Mouse (Mus musculus) lung, postnatal 25 days (tissue): ENCODE measurements around the gene Klhdc4.

Source experiments
- DNase-seq: peaks from one replicate; pipeline ENCODE4 v3.0.0; 2022; ENCODE audit warnings: low spot score

The Klhdc4 gene

DNA sequence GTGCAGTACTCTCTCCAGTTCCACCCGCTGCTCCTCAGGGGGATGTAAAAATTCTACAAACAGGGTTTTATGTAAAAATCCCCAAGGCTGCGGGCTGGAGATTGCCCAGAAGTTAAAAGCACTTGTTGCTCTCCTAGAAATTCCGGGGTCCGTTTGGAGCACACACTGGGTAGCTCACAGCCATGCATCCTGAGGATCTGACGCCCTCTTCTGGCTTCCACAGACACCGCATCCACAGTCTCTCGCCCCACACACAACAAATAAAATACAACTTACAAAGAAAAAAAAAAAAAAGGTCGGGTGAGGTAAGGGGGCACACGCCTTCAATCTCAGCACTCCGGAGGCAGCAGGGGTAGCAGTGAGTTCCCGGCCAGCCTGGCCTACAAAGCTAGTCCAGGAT, 21.3 kb downstream of the Klhdc4 start:
- DNase-seq = no peak

DNA sequence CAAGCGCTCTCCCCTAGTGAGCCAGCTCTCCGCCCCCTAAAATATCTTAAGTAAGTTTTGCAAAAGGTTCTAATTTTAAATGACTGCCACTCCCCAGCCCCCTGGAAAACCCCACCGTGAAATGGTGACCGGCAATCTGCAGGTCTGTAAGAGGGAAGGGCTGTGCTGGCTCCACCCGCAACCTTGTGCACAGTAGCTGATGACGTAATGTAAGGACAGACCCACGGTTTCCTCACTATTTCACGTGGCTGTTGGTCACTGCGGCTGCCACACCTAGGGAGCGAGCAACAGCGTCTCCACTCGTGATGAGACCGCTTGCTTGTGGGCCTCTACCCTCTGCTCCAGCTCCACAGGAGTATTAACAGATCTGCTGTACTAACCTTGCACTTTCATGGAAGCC, 23.2 kb downstream of the Klhdc4 start:
- DNase-seq = peak; percentile 16

DNA sequence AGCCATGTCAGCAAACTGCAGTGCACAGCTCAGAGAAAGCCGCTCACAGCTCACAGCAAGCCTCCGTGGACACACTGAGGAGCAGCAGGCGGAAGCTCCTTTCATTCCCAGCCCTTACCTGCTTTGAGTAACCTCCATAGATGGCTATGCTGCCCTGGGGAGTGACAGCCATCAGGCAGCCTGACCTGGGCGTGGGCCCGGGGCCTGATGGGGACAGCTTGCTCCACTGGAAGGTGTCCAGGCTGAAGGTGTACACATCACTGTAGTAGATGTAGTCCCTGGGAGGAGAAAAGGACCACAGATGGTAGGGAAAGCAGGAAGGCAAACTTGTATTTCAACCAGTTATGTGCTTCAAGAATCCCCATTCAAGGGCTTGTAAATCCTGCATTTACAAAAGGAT, 24.5 kb downstream of the Klhdc4 start:
- DNase-seq = no peak

DNA sequence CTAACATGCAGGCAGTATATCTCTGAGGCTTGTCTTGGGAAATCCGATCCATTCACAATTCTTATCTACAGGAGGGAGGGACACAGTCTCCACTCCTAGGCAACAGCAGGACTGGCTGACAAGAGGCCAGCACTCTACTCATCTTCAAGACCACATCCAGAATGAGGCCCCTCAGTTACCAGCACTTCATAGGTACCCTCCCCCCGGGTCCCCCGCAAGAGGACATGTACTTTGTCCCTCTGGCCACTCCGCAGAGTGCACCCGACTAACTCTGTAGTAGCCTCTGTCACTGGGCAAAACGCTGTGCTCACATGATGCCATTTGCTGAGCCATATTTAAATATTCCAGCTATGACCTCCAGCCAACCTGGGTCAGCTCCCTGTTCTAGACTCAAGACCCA, 31.0 kb downstream of the Klhdc4 start:
- DNase-seq = no peak

DNA sequence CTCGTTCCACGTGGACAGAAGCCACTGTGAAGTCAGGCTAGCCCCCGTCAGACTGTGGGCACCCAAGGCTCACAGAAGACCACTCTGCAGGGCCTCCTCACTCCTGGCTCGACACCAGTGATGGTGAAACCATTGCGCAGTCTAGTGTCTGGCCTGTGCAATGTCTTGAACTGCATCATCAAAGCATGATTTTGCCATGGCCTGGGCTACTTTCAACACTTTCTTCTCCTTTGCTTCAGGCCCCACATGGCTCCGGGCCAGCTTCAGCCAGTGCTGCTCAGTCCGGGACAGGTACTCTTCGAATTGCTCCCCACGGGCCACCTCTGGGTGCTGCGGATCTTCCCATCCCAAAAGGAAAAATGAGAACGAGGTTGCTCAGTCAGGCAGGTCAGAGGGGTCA, 33.0 kb downstream of the Klhdc4 start:
- DNase-seq = peak; percentile 15

DNA sequence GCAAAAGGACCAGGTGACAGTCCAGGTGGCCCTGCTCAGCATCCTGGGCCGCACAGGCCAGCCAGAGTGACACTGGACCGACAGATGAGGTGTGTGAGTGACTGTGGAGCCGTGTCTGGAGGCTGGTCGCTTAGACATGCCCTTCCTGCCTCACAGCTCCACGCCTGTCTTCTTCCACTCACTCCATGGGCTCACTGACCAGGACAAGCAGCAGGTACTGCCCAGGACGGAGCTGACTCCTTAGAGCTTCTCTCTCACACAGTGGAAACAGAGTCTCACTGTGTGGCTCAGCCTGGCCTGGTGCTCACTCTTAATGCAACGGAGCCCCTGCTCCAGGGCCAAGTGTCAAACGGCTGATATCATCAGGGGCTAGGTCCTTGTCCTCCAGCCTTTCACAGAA, 33.9 kb downstream of the Klhdc4 start:
- DNase-seq = no peak

DNA sequence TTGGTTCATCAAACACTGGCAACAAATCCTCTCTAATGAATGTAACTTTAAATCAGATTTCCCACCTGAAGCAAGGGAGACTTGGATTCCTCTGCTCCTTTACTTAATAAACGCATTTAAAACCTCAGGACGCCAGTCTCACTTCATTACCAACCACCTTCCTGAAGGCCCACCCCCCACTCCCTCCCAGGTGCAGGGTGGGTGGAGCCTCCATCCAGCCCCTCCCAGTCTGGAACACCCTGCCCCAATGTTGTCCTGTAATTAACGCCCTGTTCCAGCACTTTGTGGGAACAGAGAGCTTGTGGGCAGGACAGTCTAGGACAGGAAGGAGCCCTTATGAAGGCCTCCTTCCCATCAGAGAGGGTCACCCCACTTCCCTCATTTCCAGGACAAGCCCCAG, 35.2 kb downstream of the Klhdc4 start:
- no peak for DNase-seq

DNA sequence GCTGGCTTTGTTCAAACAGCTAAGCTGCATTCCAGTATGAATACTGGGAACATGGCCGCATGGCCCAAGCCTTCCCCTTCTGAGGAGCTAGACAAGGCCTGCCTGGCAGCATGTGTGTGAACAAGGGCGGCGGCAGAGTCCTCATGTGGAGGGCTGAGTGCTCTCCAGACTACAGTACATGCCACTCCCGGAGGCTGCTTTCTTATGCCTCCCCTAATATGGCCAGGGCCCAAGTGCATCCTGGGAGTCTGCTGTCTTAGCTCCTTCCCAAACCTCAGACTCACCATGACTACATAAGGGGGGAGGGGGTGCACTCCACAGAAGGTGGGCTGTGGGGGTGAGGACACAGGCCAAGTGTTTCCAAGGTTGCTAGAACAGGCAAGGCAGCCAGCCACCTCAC, 36.7 kb downstream of the Klhdc4 start:
- DNase-seq = peak; percentile 72

DNA sequence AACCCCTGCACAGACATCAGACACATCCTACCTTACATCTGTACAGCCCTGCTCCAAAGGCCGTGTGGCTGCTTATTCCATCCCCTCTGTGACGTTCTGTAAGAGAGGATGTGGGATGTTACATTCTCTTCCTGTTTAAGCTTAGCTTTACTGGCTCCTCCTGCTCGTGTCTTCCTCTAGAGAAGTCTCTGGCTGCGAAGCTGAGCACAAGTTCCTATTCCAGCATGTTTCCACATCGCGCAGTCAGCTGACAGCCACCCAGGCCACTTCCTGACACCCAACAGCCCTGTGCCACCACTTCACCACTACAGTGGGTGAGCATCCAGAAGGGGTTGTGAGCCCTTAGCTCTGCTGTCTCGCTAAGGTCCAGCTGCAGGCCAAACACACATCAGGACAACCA, 37.2 kb downstream of the Klhdc4 start:
- peak; percentile 38 for DNase-seq

DNA sequence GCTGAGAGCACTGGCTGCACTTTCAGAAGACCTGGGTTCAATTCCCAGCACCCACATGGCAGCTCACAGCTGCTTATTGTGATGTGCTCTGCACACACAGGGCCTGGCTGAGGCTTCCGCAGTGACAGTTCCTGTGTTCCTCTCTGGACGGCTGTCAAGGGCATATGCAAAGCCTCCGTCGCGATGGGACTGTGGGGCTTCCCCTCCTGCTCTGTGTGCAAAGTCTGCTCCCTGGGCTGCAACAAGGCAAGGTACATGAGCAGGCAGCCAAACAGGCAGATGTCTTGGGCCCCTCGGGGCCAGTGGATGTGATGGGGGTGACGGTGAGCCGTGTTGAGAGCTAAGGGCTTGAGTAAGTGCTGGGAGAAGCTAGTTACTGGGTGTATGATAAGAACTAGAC, 40.6 kb downstream of the Klhdc4 start:
- DNase-seq = no peak

DNA sequence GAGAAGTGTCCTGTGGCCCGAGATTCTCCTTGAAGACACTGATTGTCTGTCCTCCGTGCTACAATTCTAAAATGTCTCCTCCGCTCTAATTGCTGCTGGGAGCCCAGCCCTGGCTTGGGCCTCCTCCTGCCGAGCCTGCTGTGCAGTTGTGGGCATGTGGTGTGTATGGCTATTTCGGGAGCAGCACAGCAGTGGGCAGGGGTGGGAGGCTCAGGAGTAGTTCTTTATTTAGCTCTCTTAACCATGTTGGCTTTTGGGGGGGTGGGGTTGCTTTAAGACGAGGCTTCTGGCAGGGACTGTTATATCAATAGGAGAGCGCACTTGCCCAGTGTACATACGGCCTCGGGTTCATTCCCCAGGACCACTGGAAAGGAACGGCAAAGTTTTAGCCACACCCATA, 42.8 kb downstream of the Klhdc4 start:
- no peak for DNase-seq

DNA sequence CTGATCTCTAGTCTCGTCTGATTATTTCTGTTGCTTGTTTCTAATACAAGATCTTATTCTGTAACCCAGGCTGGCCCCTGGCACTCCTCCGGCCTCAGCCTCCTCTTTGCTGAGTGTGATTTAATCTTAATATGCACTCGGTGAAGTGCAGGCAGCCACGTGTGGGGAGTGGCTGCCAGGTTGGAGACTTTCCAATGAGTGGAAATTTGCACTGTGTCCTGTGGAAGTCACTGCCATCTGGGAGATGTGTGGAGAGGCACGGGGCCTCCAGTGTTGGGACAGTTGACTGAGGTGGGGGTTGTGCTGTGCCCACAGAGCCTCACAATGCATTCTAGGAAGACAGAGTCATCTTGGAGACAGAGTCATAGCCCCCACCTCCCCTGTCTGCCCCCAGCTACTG, 46.9 kb downstream of the Klhdc4 start:
- no peak for DNase-seq

DNA sequence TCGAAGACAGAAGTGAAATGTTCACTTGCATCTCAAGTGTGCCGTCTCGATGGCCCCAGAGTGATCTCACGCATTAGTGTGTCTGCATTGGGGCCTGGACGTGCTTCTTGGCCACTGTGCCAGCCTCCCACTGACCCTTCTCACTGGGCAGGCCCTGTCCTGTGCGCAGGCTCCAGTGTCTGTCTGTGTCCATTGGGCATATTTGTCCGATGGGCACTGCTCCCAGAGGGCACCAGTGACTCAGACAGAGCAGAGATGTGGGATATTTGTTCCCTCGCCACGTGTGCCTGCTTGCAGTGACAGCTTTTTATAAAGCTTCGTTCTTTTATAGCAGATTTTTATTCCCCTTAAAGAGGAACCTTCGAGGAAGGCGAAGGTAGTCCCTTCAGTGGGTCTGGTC, 55.5 kb downstream of the Klhdc4 start:
- no peak for DNase-seq

DNA sequence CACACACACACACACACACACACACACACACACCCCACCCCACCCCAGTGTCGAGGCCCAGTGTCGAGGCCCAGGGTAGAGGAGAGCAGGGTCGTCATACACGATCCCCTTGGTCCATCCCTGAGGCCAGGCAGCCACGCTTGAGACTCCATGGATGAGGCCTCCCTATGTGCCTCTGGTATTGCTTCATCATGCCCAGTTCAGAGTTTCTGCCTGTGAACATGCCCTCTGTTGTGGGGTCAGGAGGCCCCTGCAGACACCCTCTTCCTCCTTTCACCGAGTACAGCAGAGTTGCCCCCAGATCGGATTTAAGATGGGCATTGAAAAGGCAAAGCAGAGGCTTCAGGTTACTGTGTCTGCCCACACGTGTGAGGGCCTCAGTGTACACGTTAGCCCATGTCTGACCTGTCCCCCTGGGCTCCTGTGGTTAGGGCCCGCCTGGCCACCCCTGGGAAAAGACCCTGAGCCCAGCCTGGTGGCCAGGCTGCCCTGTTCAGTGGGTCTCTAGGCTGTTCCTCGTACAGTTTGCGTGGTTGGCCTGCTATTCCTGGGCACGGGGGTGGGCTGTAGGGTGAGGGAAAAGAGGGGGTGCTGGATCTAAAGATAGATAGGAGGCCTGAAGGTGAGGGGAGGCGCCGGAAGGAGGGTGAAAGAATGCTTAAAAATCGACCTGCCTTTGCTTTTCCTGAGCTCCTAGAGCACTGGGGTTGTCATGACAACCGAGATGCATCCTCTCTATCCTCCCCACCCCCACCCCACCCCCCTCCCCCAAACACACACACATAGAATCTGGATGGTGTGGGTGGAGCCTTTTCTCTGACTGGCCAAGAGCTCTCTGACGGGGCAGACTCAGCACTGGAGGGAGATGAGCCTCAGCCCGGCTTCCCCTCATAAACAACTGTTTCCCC, 58.3 kb downstream of the Klhdc4 start:
- no peak for DNase-seq

DNA sequence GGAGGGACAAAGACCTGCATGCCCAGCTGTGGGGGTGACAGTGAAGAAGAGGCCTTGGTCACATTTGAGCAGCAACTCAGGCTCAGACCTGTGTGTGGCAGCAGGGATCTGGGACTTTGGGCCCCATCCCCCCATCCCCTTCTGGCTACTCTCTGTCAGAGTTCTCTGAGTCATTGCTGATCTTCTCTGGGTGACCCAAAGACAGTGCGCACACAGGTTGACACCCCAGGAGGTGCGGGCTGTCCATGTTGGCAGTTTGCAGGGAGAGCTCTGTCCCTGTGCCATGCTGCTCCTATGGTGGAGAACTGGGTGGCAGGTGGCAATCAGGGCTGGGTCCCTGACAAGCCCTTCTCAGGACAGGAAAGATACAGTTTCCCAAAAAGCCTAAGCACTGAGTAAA, 59.7 kb downstream of the Klhdc4 start:
- DNase-seq = no peak

DNA sequence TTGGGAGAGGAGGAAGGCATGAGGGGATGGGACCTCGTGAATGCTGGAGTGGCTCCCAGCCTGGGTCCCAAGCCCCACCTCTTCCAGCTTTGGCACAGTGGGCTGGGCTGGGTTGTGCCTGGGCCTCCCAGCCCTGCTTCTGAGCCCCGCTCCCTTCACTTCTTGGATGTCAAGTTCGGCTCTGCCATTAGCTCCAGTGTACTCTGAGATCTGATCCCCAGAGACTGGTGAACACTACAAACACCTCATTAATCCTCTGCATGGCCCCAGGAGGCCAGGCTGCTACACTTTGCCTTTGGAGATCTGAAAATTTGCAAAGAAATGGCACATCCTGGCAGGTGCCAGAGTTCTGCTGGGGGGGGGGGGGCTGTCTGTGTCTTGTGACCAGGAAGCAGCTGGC, 60.3 kb downstream of the Klhdc4 start:
- no peak for DNase-seq

DNA sequence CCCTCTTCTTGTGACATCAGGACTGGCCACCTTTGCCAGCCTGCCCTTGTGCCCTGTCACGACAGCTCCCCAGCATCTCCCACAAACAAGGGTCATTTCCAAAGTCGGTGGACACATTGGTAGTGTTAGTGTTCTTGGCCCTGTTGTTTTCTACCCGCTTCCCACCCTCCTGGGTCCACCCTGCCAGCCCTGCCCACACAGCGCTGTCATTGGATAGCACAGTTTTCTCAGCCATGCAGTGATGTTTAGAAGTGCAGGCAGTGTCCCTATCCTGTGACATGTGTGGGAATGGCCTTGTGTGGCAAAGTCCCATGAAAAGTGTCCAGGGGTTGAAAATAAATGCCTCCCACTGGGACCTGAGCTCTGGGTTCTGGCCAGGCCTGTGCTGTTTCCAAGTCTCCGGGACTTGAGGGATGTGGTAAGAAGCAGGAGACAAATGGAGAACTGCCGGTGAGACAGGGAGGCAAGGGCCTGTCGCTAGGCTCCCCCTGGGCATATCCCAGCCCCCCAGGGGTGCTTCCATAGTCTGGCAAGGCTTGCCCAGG, 63.7 kb downstream of the Klhdc4 start:
- DNase-seq = no peak

DNA sequence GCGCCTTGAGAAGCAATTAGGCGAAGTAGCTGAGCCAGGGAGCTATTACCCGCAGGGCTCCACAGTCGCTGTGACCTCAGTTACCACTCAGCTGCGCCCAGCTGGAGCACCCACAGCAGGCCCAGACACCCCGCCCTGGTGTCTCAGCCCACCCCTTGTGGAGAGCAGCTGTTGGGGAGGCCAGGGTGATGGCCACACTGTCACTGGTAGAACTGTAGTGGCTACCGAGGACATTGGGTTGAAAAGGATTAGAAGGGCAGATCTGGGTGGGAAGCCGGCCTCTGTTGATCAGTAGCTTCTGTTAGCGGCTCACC, 65.7 kb downstream of the Klhdc4 start:
- DNase-seq = no peak

DNA sequence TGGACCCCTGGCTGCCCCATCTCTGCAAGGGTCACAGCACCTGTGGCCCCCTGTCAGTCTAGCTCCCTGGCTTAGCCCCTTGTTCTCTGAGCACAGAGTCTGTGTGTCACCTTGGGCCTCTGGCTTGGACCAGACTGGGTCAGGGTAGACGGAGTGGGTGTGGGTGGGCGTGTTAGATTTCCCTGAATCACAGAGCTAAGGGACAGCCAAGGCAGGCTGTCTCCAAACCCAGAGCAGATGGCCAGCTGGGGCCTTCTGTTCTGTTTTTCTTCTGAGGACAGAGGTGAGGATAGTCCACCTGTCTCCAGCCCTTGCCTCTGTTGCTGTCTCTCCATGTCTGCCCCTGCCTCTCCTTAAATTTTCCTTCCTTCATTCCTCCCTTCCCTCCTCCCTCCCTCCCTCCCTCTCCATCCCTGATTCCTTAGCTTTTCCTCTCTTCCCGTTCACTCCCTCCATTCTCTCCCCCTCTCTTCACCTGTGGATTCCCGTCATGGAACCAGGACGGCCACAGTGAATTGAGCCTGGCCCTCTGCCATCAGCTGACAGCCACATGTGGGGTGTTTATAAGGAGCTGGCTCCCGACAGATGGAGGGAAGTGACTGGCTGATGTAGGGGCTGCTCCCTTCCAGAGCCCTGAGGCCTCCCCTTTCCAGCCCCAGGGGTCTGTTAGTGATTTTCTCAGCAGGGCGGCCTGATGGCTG, 66.2 kb downstream of the Klhdc4 start:
- DNase-seq = no peak

DNA sequence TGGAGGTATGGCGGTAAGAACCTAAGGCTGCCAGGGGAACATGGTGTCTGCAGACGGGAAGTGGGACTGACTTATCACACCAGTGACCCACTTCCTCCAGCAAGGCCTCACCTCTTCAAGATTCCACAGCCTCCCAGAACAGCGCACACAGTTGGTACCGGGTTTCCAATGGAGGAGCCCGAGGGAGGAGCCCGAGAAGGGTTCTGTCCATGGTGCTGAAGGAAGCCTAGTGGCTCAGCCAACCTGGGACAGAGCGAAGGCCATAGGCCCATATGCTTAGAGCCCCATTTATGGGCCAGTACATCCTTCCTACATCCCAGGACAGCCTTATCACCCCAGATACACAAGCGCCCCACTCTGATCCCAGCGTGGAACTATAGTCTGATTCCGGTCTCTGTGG, 67.9 kb downstream of the Klhdc4 start:
- DNase-seq = no peak

DNA sequence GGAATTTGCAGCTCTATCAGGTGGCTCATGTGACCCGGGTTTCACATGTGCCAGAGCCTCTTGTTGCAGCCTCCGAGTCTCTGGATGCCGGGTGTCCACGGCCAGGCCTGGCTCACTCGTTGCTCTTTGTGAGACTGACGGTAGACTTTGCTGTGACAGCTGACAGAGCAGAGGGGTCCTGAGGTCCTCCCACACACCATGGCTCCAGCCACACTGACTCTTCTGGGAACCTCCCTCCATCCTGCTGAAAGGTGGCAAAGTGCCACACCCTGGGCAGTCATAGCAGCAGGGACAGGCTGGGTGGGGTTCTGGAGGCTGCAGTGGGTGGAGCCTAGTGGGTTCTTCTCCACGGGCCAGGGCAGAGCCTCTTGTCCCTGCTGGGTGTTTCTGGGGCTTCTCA, 68.9 kb downstream of the Klhdc4 start:
- no peak for DNase-seq

DNA sequence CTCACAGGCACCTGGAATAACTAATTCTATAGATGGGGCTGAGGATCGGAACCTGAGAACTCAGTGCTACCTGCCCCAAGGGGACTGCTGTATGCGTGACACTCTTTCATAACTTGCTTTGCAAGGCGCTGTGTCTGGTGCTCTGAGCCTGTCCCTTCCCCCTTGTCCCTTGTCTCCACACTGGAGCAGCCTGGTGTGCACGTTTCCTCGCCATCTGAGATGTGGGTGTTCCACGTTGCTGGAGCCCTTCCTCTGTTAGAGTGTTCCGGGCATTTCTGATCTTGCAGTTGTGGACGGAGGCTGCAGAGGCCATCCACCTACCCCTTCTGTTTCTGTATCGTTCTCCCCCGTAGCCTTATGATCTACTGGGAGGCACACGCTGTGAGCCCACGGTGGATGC, 70.9 kb downstream of the Klhdc4 start:
- no peak for DNase-seq

DNA sequence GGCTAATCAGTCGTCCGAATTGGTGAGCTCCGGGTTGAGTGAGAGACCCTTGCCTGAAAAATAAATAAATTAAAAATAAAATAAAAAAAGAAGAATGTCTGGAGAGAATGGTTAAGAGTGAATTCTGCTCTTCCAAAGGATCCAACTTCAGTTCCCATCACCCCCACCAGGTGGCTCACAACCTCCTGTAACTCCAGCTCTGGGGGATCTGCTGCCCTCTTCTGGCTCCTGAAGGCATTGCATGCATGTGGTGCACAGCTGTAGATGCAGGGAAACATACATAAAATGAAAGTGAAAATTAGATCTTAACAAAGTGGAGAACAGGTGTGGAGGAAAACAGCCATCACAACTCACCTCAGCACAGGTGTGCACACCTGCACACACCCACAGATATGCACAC, 78.0 kb downstream of the Klhdc4 start:
- peak; percentile 30 for DNase-seq

DNA sequence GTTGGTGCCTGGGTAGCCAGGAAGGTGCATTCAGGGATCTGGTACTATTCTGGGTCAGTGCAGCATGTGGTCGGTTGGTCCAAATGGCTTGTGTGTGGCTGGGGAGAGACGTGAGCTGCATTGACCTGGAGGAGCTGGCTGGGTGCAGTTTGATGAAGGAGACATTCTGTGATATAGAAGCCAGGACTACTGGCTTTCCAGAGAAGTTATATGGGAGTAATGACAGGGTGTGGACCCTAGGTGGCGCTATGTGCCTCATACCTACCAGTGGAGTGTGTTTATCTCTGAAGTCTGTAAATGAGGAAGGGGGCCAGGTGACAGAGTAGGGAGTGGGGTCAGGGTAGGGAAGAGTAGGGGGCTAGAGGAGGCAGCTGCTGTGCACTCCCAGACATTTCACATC, 78.9 kb downstream of the Klhdc4 start:
- no peak for DNase-seq
